Mouse (Mus musculus): Measurements from ENCODE around the gene Col6a1. TPM values are rescaled to one million over a fixed set of nuclear protein-coding genes. Genes with fewer than 3 reads are reported as not detected.

The Col6a1 gene
- polyA plus RNA-seq, 1 experiment from 2014 or later, result 10.8 TPM

DNA sequence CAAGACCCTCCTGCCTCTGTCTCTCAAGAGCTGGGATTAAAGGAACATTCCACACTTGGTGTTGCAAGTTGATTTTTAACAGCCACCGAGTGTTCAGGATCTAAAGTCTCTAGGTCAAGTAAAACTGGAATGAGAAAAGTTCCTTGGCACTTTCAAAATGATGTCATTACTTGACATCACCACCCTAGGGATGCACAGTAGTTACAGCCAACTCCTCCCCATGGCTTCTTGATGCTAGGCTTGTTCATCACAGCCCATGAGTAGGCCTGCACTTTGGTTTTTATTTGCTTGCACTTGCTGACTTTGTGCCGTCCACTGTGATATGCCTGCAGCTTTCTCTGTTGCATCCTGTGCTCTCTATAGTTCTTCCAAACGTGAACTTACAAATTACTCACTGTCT, 21.6 kb downstream of the Col6a1 start:
- H3K4me1 ChIP-seq (replicated peaks), result no peaks in the 10 kb centered on the region
- H3K9me3 ChIP-seq (replicated peaks), result no peaks in the 10 kb centered on the region
- no peak overlapping the region for H3K27ac ChIP-seq (replicated peaks)
- H3K9ac ChIP-seq, result no peak overlapping the region
- no peak overlapping the region for H3K4me3 ChIP-seq (replicated peaks)
- H3K36me3 ChIP-seq (replicated peaks), result no peaks in the 10 kb centered on the region
- H3K27me3 ChIP-seq, result no peaks in the 10 kb centered on the region
- WGBS (ENCODE audit: insufficient replicate concordance), result 46% methylated on average over 3 of the region's 3 CpGs
- ATAC-seq (ENCODE audit: insufficient read depth), result no peak
- H3K4me2 ChIP-seq, result no peak overlapping the region

- no peaks in the 10 kb centered on the region for H3K27me3 ChIP-seq
- no peaks in the 10 kb centered on the region for H3K4me1 ChIP-seq (replicated peaks)
- H3K27ac ChIP-seq (replicated peaks), result no peak overlapping the region
- H3K9me3 ChIP-seq (replicated peaks), result no peaks in the 10 kb centered on the region
- H3K36me3 ChIP-seq (replicated peaks), result no peaks in the 10 kb centered on the region
- no peak overlapping the region for H3K9ac ChIP-seq
- no peak overlapping the region for H3K4me2 ChIP-seq
- ATAC-seq (ENCODE audit: insufficient read depth), result no peak
- 51% methylated on average over 2 of the region's 2 CpGs for WGBS (ENCODE audit: insufficient replicate concordance)
- no peak overlapping the region for H3K4me3 ChIP-seq (replicated peaks)
Observed at GRCm38 (mm10) chr10:76701446-76701845, 24.5 kb downstream of the Col6a1 start.

DNA sequence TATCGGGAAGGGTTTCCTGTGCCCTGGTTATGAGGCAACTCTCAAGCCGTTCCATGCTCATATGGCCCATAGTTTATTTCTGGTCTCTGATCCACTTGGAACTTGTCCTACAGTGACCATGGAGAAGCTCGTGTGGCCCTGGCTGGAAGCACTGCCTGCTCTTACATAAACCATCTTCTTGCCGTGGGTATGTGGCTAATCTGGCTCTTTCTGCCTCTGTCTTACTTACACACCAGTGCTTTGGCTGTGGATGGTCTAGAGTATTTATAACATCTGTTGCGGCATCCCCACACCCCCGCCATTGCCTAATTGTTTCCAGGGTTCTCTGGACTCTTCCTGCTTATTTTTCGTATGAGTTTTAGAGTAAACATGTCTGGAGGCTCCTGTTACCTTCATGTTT, 26.2 kb downstream of the Col6a1 start:
- 61% methylated on average over 7 of the region's 7 CpGs for WGBS (ENCODE audit: insufficient replicate concordance)

GRCm38 (mm10) chr10:76695283-76695885, 30.6 kb downstream of the Col6a1 start:
- no peaks in the 10 kb centered on the region for H3K27me3 ChIP-seq
- H3K4me1 ChIP-seq (replicated peaks), result no peaks in the 10 kb centered on the region
- H3K36me3 ChIP-seq (replicated peaks), result no peaks in the 10 kb centered on the region
- no peak overlapping the region for H3K4me3 ChIP-seq (replicated peaks)
- WGBS (ENCODE audit: insufficient replicate concordance), result 49% methylated on average over 10 of the region's 10 CpGs
- no peak for ATAC-seq (ENCODE audit: insufficient read depth)
- H3K27ac ChIP-seq (replicated peaks), result no peak overlapping the region
- no peak overlapping the region for H3K4me2 ChIP-seq
- no peak overlapping the region for H3K9ac ChIP-seq
- no peaks in the 10 kb centered on the region for H3K9me3 ChIP-seq (replicated peaks)

More for the DNA sequence above, 26.2 kb downstream of the Col6a1 start:
- Histone ChIP-seq H3K27ac (replicated peaks) (no peak overlapping the region), H3K9ac (no peak overlapping the region), H3K4me2 (no peak overlapping the region), H3K27me3 (no peaks in the 10 kb centered on the region), H3K4me3 (replicated peaks) (no peak overlapping the region), H3K9me3 (replicated peaks) (no peaks in the 10 kb centered on the region), H3K36me3 (replicated peaks) (no peaks in the 10 kb centered on the region), H3K4me1 (replicated peaks) (no peaks in the 10 kb centered on the region)
- ATAC-seq (ENCODE audit: insufficient read depth), result no peak

DNA sequence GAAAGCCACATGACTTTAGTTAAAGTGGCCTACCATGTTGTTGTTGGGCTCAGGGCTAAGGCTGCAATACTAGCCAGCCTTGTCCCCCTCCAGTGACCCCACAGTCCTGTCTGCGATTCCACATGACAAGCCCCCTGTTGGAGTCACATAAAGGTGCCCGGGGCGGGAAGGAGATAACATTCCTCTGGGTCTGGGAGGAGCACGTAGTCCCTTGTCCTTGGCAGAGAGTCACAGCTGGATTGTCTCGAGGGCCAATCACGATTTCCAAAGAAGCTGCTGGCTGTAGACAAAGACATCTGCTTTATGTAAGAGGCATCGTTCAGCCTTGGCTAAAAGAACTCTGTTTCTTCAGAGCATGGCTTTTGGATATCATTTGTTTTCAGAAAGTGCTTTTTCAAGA, 31.2 kb downstream of the Col6a1 start:
- WGBS (ENCODE audit: insufficient replicate concordance), result 38% methylated on average over 7 of the region's 7 CpGs
- ATAC-seq (ENCODE audit: insufficient read depth), result no peak
- no peak overlapping the region for H3K27ac ChIP-seq (replicated peaks)
- no peak overlapping the region for H3K9ac ChIP-seq
- H3K9me3 ChIP-seq (replicated peaks), result no peaks in the 10 kb centered on the region
- H3K4me1 ChIP-seq (replicated peaks), result no peaks in the 10 kb centered on the region
- no peak overlapping the region for H3K4me3 ChIP-seq (replicated peaks)
- no peaks in the 10 kb centered on the region for H3K36me3 ChIP-seq (replicated peaks)
- no peak overlapping the region for H3K4me2 ChIP-seq
- H3K27me3 ChIP-seq, result no peaks in the 10 kb centered on the region

DNA sequence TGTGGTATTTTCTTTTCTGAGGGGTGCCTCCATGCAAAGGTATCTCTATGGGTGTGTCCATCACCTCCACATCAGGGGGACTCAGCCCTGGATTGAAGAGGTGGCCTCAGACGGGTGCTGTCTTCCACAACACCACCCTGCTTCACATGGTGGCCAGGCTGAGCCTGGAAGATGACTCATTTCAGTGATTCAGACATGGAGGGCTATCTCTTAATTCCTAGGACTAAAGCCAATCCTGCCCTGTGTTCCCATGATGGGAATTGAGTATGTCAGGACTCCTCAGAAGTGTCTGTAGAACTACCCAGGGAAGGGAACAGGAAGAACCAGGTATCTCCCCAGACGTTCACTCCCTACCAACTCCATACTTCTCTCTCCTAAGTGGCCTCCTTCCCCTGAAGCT, 32.5 kb downstream of the Col6a1 start:
- ATAC-seq (ENCODE audit: insufficient read depth), result no peak
- no peak overlapping the region for H3K27ac ChIP-seq (replicated peaks)
- H3K4me3 ChIP-seq (replicated peaks), result no peak overlapping the region
- 43% methylated on average over 2 of the region's 2 CpGs for WGBS (ENCODE audit: insufficient replicate concordance)
- no peaks in the 10 kb centered on the region for H3K36me3 ChIP-seq (replicated peaks)
- no peaks in the 10 kb centered on the region for H3K9me3 ChIP-seq (replicated peaks)
- H3K9ac ChIP-seq, result no peak overlapping the region
- H3K4me2 ChIP-seq, result no peak overlapping the region
- H3K27me3 ChIP-seq, result no peaks in the 10 kb centered on the region
- H3K4me1 ChIP-seq (replicated peaks), result no peaks in the 10 kb centered on the region

GRCm38 (mm10) chr10:76685451-76686017, 40.4 kb downstream of the Col6a1 start:
- no peak for ATAC-seq (ENCODE audit: insufficient read depth)
- no peak overlapping the region for H3K4me3 ChIP-seq (replicated peaks)
- H3K27me3 ChIP-seq, result no peaks in the 10 kb centered on the region
- H3K4me1 ChIP-seq (replicated peaks), result no peaks in the 10 kb centered on the region
- no peaks in the 10 kb centered on the region for H3K36me3 ChIP-seq (replicated peaks)
- no peaks in the 10 kb centered on the region for H3K9me3 ChIP-seq (replicated peaks)
- WGBS (ENCODE audit: insufficient replicate concordance), result 74% methylated on average over 10 of the region's 10 CpGs
- no peak overlapping the region for H3K9ac ChIP-seq
- no peak overlapping the region for H3K4me2 ChIP-seq
- no peak overlapping the region for H3K27ac ChIP-seq (replicated peaks)

- Histone ChIP-seq H3K9ac (no peak overlapping the region), H3K4me3 (replicated peaks) (no peak overlapping the region), H3K27me3 (no peaks in the 10 kb centered on the region), H3K9me3 (replicated peaks) (no peaks in the 10 kb centered on the region), H3K36me3 (replicated peaks) (no peaks in the 10 kb centered on the region), H3K4me2 (no peak overlapping the region), H3K27ac (replicated peaks) (no peak overlapping the region), H3K4me1 (replicated peaks) (no peaks in the 10 kb centered on the region)
- 75% methylated on average over 12 of the region's 12 CpGs for WGBS (ENCODE audit: insufficient replicate concordance)
- no peak for ATAC-seq (ENCODE audit: insufficient read depth)
Observed at GRCm38 (mm10) chr10:76683977-76684376, 42.0 kb downstream of the Col6a1 start.

- H3K9me3 ChIP-seq (replicated peaks), result no peaks in the 10 kb centered on the region
- H3K4me3 ChIP-seq (replicated peaks), result no peak overlapping the region
- H3K27me3 ChIP-seq, result no peaks in the 10 kb centered on the region
- ATAC-seq (ENCODE audit: insufficient read depth), result no peak
- H3K27ac ChIP-seq (replicated peaks), result no peak overlapping the region
- H3K4me2 ChIP-seq, result no peak overlapping the region
- WGBS (ENCODE audit: insufficient replicate concordance), result 62% methylated on average over 7 of the region's 7 CpGs
- H3K4me1 ChIP-seq (replicated peaks), result no peaks in the 10 kb centered on the region
- no peak overlapping the region for H3K9ac ChIP-seq
- H3K36me3 ChIP-seq (replicated peaks), result no peaks in the 10 kb centered on the region
Observed at GRCm38 (mm10) chr10:76683461-76683860, 42.5 kb downstream of the Col6a1 start.

DNA sequence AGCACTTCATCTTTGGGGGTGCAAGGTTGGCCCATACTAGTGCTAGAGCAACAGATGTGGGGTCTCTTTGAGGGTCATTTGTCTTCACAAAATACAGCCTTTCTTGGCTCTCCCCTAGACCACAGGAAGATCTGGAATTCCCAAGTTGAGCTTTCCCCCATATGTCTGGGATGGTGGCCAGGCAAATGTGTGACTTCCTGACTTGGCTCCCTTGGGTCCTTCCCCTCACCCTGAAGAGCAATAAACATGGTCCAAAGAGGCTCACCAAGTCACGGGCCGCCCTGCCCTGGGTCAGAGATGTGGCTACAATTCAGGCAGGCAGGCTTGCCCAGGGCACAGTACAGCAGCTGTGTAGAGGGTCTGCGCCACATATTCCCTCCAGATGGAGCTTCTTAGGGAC, 44.1 kb downstream of the Col6a1 start:
- ATAC-seq (ENCODE audit: insufficient read depth), result no peak

GRCm38 (mm10) chr10:76680758-76681650, 45.0 kb downstream of the Col6a1 start:
- Histone ChIP-seq H3K27me3 (no peaks in the 10 kb centered on the region), H3K27ac (replicated peaks) (no peak overlapping the region), H3K4me3 (replicated peaks) (no peak overlapping the region), H3K9ac (no peak overlapping the region), H3K36me3 (replicated peaks) (no peaks in the 10 kb centered on the region), H3K4me1 (replicated peaks) (no peaks in the 10 kb centered on the region), H3K4me2 (no peak overlapping the region), H3K9me3 (replicated peaks) (no peaks in the 10 kb centered on the region)
- ATAC-seq (ENCODE audit: insufficient read depth), result no peak
- WGBS (ENCODE audit: insufficient replicate concordance), result 64% methylated on average over 6 of the region's 6 CpGs

More for the DNA sequence above, 44.1 kb downstream of the Col6a1 start:
- Histone ChIP-seq H3K27me3 (no peaks in the 10 kb centered on the region), H3K36me3 (replicated peaks) (no peaks in the 10 kb centered on the region), H3K9ac (no peak overlapping the region), H3K27ac (replicated peaks) (no peak overlapping the region), H3K9me3 (replicated peaks) (no peaks in the 10 kb centered on the region), H3K4me2 (no peak overlapping the region), H3K4me1 (replicated peaks) (no peaks in the 10 kb centered on the region), H3K4me3 (replicated peaks) (no peak overlapping the region)
- 66% methylated on average over 3 of the region's 3 CpGs for WGBS (ENCODE audit: insufficient replicate concordance)
